Mouse (Mus musculus): ENCODE measurements at regions not wholly inside any gene's neighbourhood (a gene's known extent, or its start where the extent isn't known, plus 50 kb on each side); places are given as distances from the start of the nearest gene placed in this dataset.

DNA sequence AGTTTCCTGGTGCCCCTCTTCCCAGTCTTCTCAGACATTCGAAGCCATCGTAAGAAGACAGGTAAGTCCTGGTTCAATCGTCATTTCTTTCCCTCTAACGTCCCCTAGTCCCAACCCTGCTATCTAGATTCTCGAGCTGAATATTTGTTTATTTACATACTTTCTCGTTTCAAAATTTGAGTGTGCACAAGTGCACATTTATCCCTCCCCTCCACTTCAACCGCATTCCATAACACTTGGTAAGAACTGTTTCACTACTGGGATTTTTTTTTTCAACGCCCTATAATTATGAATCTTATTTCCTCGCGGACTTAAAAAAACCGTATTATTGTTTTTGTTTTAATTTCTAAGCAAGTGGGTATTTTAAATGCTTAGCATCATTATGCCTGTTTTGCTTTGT is 439.2 kb upstream of the Castor2 start:
- TF ChIP-seq POLR2A (IDR thresholded peaks at IDR 0.05; ENCODE audit: low read depth, low read length) (no peak), CTCF (IDR thresholded peaks at IDR 0.05; ENCODE audit: extremely low read depth, insufficient read depth, insufficient read length, insufficient replicate concordance) (no peak)
